Mouse (Mus musculus) gastrocnemius, adult 8-10 months (tissue): ENCODE measurements around the gene Gpx4. TPM values are rescaled to one million over a fixed set of nuclear protein-coding genes. Genes with fewer than 3 reads are reported as not detected.
A peak's percentile ranks its signal among the peaks of the same experiment; 100 is the strongest.
"Not testable (repeated sequence)": the region's sequence is repeated elsewhere in the genome, so short reads cannot be mapped to it uniquely, and the experiment has no call there.

Source experiments
- DNase-seq, 2 experiments: peaks; one replicate each; pipeline ENCODE4 v3.0.0; 2022; ENCODE audit warnings: low spot score in 2 of 2
- total RNA-seq, 4 experiments: library from RNA; stranded (reverse); gene quantifications; 2 replicates each; pipeline ENCODE4 v1.2.4; 2022

The Gpx4 gene
- total RNA-seq, 4 experiments from 2014 or later: 510 to 613 (median 541) TPM

DNA sequence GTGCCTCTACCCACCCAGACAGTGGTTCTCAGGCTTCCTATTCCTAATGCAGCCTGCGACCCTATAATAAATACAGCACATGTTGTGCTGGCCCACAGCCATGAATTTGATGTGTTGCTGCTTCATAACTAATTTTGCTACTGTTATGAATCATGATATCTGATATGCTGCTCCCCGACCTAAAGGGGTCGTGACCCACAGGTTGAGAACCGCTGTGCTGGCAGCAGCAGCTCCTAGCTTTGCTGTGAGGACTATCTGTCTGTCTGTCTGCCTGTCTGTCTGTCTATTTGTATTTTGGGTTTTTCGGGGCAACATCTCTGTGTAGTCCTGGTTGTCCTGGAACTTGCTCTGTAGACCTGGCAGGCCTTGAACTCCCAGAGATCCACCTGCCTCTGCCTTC, 23.2 kb upstream of the Gpx4 start:
- no peak for DNase-seq

DNA sequence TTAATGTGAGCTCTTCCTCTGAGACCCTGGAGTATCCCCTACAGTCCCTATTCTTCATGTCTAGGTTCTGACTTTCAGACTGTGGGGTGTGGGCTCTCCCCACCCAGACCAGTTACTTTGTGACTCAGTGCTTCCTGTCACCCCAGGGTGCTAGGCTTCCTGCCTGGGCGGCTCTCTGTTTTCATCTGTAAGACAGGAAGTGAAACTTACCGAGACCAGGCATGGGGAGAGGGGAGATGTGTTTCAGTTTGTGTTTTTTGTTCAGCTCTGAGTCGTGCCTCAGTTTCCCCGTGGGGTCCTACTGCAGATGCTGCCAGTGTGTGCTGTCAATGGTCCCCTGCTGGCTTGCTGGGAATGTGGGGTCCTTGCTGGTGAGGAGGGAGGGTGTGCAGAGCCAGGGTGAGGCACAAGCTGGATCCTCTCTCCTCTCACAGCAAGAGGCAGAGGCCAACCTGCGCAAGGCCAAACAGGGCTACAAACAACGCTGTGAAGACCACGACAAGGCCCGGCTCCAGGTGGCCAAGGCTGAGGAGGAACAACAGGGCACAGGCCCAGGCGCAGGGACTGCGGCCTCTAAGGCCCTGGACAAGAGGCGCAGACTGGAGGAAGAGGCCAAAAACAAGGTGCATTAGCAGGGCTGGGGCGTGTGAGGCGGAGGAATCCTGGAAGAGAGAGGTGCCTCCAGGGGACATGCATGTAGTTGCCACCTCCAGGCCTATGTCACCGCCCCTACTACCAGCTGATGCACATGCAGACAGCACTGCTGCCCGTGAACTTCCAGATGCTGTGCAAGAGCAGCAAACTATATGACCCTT, 22.5 kb upstream of the Gpx4 start:
- DNase-seq: no peak

GRCm38 (mm10) chr10:80025044-80025347, 22.0 kb upstream of the Gpx4 start:
- DNase-seq: no peak

DNA sequence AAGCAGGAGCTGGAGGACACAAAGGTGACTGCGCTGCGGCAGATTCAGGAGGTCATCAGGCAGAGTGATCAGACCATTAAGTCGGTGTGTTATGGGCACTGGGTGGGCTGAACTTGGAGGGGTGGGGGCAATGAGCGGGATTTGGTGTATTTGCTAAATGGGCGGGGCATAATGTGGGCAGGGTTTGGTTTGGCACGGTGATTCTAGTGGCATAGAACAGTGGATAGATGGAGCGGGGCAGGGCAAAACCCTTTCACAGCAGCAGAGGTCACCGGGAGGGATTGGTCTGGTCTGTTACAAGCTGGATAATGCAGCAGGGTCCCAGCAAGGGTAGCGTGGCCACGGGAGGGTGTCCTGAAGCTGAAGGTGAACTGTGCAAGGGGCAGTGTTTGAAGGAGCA, 21.5 kb upstream of the Gpx4 start:
- no peak for DNase-seq

DNA sequence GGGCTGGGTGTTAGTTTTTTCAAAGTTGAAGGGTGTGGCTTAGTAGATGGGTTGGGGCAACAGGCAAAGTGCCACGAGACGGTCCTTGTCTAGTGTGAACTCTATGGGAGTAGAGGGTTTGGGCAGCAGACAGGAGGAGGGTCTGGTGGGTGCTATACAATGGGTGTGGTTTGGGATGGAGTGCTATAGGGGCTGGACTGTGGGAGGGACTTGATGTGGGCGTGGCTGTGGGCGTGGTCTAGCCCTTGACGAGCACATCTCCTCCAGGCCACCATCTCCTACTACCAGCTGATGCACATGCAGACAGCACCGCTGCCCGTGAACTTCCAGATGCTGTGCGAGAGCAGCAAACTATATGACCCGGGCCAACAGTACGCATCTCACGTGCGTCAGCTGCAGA, 21.1 kb upstream of the Gpx4 start:
- no peak for DNase-seq

DNA sequence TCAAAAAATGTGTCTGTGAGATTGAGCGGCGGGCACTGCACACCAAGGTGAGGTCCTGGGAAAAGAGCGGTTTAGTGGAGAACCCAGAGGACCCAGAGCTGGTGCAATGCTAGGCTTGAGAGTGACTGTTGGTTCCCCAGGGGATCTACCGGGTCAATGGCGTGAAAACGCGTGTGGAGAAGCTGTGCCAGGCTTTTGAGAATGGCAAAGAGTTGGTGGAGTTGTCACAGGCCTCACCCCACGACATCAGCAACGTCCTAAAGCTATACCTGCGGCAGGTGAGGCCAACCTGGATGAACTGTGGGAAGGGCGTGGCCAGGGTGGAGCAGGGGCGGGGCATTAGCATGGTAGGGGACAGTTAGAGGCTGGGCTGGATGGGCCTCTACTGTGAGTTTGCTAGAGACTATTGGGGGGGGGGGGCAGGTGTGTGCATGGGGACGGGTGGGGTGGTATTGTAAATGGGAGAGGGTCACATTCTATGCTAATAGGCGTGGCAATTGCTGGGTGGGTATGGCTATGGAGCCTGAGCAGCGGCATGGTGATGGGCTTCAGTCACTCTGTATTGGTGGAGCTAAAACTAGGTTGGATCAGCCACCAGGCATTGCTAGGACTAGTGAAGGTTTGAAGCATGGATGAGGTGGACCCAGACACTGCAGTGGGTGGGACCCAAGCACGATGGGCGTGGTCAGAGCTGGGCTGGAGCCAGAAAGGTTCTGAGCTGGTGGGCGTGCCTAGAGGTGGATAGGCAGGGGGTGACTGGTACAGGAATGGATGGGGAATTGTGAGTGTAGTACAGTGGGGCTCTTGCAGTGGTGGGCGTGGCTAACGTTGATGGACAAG, 19.1 kb upstream of the Gpx4 start:
- no peak for DNase-seq

DNA sequence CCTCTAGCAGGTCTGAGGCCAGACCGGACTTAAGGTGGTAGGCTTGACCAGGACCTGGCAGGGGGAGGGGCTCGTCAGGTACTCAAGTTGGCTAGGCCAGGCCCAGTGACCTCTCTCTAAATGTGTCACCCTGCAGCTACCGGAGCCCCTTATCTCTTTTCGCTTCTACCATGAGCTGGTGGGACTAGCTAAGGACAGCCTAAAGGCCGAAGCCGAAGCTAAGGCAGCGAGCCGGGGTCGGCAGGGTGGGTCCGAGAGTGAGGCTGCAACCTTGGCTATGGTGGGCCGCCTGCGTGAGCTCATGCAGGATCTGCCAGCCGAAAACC, 18.5 kb upstream of the Gpx4 start:
- no peak for DNase-seq

DNA sequence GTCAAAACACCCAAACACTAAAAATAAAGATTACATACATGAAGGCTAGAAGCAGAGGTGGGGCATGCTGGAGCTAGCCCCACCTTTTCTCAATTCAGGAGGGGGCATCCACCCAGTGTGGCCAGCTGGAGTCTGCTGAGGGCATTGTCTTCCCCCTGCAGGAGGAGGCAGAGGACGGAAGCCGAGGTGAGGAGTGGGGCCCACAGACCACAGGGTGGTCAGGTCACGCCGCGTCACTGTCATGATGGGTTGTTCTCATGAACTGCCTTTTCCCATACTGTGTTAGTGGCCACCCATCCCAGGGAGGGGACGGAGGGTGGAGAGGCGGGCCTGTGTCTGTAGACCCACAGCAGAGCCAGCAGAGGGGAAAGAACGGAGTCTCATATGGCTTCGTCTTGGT, 16.8 kb upstream of the Gpx4 start:
- no peak for DNase-seq

DNA sequence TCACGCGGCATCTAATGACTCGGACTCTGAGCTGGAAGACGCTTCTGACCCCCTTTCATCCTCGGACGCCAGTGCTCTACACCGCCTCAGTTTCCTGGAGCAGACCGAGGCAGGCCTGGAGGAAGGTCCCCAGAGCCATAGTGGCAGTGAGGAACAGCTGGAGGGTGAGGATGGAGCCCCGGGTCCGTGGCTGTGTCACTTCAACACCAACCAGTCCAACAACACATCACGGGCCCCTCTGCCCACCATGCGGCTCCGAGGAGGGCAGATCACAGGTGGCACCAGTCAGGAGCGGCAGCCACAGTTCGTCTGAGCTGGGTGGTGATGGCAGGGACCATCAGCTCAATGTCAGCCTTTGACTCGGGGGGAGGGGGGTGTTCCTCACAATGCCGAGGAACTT, 16.2 kb upstream of the Gpx4 start:
- DNase-seq: no peak

DNA sequence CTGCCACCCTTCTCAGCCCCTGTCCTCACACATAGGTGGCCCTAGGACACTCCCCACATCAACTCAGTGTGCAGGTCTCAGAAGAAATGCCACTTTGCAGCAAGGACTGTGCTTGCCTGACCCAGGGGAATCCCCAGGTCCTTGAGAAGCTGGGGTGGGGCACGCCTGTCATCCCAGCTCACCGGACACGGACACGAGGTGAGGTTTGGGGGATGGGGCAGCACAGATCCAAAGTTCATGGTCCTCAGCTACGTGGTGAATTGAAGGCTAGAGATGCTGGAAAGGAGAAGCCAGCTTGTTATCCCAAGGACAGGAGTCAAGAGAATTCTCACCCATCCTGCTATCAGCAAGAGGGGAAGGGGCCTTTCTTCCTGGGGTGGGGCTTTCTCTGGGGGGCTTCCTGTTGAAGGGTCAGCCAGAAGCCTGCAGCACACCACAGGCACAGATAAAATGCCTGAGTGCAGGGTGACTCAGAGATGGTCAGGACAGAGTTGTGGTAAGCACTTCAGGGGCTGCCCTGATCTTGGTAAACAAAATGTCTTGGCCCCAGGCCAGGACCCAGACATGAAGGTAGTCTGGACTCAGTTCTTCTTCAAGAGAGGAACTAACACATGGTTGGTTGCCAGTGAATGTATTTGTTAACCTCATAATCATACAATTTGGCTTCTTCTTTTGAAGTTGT, 14.0 kb upstream of the Gpx4 start:
- no peak for DNase-seq

DNA sequence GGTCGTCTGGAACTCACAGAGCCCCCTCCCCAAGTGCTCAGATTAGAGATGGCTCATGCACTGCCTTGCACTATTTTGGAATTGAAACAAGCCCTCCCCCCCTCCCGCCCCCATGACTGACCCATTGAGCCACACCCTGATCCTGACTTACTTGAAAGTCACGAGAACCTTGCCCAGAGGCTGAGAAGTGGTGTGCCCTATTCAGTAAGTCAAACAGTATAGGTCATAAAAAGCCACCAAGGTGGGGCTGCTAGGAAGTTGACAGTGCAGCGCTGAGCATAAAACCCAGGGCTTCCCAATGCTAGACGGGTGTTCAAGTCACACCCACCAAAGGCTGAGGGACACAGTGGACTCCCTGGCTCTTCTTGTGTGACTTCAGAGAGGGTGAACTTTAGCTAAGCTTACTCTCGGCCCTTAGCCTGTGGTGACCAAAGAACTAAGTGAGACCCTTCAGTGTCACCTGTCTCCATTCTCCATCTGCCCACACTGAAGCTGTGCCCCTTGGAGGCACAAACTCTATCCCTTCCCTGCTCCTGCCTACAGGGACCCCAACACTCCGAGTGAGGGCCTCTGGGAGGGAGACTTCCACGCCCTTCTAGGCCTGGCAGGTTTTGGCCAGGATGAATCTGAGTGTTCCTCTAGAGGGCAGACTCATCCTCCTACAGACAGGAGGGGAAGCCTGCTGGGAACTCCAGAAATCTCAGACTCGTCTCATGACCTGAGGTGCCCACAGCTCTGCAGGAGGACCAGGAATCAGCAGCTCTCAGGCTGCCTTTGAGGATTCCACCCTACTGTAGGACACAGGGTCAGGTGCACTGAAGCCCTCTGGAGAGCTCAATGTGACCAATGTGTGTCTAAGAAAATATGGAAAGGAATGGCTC, 13.2 kb upstream of the Gpx4 start:
- DNase-seq: no peak

GRCm38 (mm10) chr10:80035148-80035547, 11.8 kb upstream of the Gpx4 start:
- no peak for DNase-seq

DNA sequence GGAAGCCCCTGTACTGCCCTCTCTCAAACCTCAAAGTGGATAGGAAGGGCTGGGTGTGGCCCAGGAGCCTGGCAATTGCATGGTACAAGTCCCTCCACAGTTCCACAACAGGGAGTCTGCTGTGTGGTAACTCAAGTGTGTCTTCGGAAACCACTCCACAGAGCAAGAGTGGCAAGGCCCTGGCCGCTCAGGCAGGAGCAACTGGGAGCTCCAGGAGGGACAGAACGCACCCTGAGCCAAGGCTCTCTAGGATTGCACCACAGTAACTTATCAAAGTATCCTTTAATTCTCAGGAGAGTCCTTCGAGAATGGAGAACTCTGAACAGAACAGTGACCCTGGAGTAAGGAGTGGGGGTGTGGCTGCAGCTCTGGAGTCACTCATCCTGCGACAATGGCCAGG, 11.3 kb upstream of the Gpx4 start:
- no peak for DNase-seq

- DNase-seq: no peak
These were observed 10.1 kb upstream of the Gpx4 start for GRCm38 (mm10) chr10:80036832-80037231.

GRCm38 (mm10) chr10:80039559-80039979, 7.4 kb upstream of the Gpx4 start, which contains the start of gene Polr2e:
Gene Polr2e, minus strand, starts transcription at chr10:80039795.
- DNase-seq: peak; percentile 96 to 98

GRCm38 (mm10) chr10:80041409-80042060, 5.4 kb upstream of the Gpx4 start:
- DNase-seq: not testable (repeated sequence)

DNA sequence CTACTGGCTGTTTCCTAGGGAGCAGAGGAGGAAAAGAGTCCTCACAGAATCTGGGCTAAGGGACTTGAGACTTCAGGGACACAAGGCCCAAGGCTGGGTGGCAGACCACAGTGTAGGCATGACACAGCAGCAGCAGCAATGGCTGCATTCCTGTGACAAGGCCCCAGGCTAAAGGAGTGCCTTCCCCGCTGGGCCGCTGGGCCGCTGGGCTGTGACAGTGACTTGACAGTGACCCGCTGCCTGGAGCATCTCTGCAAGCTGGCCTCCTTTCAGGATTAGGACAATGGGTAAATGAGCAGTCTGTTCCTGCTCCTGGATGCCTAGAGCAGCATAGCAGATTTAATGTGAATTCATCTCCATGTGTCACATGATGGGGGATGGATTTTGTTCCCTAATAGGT, 2.9 kb upstream of the Gpx4 start:
- DNase-seq: no peak

GRCm38 (mm10) chr10:80045364-80045763, 1.6 kb upstream of the Gpx4 start:
- not testable (repeated sequence) for DNase-seq

GRCm38 (mm10) chr10:80045766-80046165, 1.2 kb upstream of the Gpx4 start:
- DNase-seq: no peak

DNA sequence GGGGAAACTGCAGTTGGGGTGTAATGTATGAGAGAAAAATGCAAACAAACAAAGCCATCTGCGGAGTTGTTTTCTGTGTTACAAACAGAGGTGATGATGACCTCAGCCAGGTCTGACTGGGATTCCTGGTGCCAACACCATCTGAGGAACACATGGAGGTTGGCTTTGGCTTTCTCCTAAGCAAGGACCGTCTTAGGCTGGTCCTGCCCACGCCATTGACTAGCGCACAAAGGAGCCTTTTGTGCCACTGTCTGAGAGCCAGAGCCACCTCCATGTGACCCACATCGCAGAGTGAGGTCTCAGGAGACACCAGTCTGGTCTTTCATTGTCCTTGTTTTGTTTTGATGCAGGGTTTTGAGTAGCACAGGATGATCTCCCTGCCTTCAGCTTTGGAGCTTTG, 1.4 kb downstream of the Gpx4 start:
- no peak for DNase-seq

- DNase-seq: no peak
These were observed 1.9 kb downstream of the Gpx4 start for GRCm38 (mm10) chr10:80048834-80049233.
